Mouse (Mus musculus) fat pad, adult 2 months (tissue): ENCODE measurements around the gene Rasl10a.
"Not testable (repeated sequence)": the region's sequence is repeated elsewhere in the genome, so short reads cannot be mapped to it uniquely, and the experiment has no call there.

Experiments
- DNase-seq: peaks from one replicate; pipeline ENCODE4 v3.0.0-alpha.2; 2011; ENCODE audit warnings: low read depth, low spot score; ENCODE audit errors: extremely low read depth

Rasl10a gene

DNA sequence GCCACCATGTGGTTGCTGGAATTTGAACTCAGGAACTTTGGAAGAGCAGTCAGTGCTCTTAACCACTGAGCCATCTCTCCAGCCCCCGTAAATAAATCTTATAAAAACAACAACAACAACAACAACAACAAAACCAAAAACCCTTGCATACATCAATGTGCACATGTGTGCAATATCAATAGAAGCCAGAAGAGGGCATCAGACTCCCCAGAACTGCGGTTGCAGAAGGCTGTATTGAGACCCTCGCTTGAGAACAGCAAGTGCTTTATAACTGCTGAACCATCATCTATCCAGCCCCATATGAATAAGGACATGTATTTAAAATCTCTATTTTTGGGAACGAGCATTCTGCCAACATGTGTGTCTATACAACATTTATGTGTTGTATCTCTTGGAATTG, 17.0 kb downstream of the Rasl10a start:
- no peak for DNase-seq

DNA sequence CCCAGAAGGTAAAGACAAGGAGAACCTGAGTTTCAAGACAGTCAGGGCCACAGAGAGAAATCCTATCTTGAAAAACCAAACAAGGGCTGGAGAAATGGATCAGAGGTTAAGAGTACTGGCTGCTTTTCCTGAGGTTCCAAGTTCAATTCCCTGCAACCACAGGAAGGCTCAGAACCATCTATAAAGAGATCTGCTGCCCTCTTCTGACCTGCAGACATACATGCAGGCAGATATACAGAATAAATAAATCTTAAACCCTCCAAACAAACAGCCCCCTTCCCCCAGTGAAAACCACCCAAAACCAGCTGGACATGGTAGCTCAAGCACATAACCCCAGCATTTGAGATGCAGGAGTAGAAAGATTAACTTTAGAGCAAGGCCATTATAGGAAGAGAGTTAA, 17.8 kb downstream of the Rasl10a start:
- no peak for DNase-seq

DNA sequence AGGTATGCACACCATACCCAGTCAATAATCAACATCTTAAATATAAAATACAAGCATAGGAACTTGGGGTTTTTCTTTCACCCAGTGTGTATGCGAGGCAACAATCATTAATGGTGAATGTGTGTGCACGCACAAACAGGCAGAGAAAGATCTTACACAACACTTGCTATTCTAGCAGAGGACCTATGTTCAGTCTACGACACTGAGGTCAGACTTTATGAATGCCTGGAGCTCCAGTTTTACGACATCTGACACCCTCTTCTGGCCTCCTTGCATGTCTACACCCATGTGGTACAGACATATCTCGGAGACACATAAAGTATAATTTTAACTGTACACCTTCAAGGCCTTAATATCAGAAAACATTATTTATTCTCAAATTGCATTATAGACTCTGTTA, 18.9 kb downstream of the Rasl10a start:
- not testable (repeated sequence) for DNase-seq

DNA sequence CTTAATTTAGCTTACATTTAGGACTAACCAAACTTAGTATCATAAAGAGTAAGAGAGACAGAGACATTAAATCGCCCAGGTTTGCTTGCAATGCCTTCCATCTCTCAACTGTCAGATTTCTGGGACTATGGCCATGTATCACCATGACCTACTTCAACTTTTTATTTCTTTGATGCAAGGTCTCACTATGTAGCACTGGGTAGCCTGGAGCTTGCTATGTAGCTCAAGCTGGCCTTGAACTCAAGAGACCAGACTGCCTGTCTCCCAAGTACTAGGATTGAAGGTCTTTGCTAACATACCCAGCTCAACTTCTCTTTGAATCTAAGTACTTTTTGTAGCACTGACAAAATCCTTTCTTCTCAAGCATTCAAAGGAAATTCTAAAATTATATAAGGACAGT, 31.2 kb downstream of the Rasl10a start:
- DNase-seq, result no peak

DNA sequence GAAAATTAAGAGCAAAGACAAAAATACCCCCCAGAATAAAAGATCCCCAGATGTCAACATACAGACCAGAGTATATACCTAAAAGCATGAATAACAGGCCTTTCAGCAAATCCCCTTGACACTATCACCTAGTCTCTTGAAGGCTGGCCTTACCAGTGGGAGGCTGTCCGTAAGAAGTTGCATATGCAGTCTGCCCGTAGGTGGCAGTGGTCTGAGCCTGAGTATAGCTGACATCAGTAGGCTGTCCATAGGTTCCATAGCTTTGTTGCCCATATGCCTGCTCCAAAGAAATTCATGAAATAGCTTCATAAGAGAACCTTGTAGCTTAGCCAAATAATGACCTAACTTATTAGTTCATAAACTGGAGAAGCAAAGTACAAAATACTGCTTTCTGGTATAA, 33.8 kb downstream of the Rasl10a start:
- DNase-seq, result no peak

DNA sequence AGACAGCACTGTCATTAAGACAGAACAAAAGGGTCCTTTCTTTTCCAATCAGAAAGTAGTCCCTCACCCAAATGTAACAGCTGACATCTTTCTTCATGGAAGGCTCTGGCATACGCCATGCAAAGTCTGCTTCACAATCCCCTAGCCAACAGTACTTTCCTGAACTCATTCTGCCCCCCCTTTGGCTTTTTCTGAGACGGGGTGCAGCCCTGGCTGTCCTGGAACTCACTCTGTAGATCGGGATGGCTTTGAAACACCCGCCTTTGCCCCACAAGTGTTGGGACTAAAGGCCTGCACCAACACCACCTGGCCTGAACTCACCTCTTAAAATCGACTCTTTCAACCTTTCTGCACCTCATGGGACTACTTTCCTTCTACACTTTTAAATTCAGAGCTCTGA, 37.9 kb downstream of the Rasl10a start:
- no peak for DNase-seq

DNA sequence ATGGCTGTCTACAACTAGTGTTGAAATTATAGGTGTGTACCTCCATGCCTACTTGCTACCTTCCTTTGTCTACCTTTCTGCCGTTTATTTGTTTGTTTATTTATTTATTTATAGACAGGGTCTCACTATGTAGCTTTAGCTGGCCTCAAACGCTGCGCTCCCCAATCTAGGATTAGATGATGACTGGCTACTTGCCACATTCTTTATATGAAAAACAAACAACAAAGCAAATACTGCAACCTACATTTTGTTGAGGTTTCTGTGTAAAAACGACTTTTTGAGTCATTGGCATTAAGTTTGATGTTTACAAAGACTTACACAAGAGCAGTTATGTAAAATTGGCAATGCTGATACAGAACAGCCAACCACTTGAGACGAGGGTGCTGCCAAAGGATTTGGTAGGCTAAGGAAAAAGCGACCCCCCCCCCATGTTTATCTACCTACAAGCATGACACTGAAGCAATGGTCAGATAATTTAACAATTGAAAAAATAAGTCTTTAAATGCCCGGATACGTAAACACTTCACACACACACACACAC, 38.6 kb downstream of the Rasl10a start:
- no peak for DNase-seq

DNA sequence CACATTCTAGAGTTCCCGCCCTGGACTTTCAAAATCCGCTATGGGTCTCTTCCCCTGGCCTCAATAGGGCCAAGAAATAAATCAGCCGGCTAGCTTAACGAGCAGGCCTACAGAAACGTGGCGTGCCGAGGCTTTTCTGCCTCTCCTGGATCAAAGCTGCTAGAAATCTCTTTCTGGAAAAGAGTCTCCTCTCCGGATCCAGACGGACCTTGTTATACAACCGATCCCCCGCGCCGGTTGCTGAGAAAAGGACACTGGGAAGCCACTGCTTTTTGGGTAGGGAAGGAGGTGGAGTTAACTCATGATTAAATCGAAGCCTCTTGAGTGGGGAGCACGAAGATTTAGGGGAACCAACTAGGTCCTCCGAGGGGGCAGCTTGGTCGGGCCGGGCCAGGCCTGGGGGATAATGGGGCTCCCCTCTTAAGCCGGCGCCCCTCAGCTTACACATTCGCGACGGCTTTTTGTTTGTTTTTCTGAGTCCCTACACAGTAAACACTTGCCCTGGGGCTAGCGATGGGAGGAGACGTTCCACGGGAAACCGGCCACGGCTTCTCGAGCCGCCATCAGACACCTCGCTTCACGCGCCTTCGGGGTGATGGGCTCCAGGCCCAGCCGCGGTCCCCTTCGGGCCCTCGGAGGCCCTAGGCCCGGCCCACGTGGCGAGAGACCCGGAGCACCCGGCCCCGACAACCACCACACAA, 40.3 kb downstream of the Rasl10a start:
- no peak for DNase-seq

DNA sequence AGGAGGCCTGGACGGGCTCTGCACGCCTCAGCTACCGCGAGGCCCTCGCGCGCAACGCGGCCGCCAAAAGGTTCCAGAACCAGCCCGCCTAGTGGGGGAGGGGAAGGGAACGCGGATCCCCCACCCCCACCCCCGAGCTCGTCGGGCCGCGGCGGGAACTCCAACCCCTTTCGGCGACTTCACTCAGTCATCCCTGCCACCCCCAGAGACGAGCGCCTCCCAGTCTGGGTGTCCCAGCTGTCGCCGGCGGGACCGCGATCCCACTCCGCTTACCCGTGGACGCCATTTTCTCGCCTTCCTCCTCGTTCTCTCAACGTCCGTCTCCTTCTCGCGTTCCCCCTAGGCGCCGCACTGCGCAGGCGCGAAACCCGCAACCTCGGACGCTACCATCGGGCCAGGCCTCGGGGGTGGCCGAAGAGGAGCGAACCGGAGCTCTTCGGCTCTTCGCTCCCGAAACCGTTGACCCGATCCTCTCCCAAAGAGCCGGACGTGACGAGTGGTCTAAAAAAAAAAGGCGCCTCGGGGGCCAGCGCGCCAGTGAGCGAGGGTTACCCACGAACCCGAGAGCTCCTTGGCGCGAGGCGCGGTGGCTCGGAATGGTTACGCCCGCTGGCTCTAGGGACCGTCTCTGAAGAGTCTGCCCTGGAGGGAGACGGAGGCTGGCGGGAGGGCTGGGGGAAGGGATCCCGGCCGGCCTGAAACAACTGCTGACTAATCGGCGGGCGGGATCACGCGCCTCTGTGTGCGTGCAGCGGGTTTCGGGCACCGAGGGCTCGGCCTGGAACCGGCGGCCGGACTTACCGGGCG, 41.0 kb downstream of the Rasl10a start, which contains the start of the genes Rhbdd3 and Ewsr1:
Gene Rhbdd3 (plus strand): TSS at position 191 of the 807 bp plus-strand sequence.
Gene Ewsr1 (minus strand): TSS at position 531 of the 807 bp plus-strand sequence.
- no peak for DNase-seq

DNA sequence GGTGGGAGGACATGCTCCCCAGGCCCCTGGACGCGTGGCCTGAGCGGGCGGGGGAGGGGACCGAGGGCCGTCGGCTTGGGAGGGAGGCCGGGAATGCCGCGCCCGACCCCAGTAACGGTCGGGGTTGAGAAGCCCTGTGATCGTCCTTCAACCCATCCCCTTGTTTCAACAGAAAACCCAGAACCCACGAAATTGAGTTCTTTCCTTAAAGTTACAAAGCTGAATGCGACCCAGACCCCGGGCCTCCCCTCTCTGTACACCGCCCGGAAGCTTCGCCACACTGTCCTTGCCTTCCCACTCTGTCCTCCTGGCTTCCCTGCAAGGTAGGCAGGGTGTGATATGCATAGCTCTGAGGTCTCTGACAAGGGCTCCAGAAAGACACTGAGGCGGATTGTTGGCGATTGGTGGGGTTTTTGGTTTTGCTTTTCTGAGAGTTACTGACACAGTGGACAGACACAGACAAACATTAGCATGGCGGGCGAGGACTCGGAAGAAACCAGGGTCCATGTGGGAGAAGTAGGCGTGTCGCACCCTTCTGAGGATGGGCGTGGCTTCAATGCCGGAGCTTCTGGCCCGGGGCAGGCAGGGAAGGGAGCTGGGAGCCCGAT, 41.8 kb downstream of the Rasl10a start:
- DNase-seq, result no peak

DNA sequence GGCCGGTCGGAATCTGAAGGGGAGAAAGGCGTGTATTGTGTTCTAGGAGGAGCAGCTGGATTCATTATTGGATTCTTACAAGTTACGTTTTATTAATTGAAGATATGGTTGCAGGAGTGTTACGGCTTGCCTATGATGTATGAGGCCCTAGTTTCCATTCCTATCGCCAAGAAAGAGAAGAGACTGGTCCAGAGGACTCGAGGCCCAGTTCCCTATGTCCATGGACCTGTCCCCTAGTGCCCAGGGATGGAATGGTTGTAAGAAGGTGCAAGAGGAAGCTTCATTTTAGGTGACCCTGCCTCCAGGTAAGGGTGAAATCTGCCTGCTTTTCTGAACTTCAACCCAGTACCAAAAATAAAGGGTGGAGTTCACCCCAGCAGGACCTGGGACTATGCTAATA, 42.4 kb downstream of the Rasl10a start:
- no peak for DNase-seq

DNA sequence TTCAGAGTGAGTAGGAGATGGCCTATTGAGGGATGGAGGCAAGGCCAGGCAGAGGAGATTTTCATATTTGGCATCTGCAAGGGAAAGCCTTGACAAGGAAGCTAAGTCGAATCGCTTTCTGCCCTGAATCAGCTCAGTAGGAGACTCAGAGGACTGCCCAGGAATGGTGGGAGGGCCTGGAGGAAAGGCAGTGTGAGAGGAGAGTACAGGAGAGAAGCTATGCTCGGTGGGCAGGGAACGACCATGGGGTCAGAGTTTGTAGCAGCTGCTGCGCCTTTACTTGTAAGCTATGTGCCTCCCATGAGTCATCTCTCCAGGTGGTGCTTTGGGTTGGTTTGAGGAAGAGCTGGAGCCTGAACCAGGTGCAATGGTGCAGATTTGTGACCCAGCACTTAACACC, 42.9 kb downstream of the Rasl10a start:
- DNase-seq, result no peak

DNA sequence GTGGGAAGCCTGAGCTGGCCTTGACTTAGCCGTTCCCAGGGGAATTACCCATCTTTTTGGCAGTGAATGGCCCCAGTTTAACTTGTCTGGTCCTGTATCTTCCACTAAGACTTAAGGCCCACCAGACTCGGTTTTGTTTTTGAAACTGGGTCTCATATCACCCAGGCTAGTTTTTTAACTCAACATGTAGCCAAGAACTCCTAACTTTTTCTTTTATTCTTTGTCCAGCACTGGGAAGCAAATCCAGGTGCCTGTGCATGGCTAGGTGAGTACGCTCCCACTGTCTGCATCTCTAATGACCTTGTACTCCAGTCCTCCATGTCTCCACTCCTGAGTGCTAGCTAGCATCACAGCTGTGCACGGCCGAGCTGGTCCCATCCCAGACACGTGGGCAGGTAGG, 43.7 kb downstream of the Rasl10a start:
- no peak for DNase-seq

DNA sequence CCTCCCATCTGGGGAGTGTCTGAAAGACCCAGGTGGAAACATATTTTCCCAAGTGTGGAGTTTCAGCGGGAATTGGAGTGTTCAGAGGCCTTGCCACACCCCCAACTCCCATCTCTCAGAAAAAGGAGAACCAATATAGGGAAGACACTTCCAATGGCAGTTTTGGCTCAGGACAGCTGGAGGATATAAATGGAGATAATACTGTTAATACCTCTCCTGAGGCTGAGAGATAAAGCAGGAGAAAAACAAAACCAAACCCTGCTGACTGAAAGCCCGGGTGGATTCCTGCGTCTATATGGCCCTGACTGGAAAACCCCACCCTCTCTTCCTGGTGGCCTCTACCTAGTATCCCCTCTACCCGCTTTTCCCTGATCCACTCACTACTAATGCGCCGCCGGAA, 44.5 kb downstream of the Rasl10a start:
- no peak for DNase-seq

DNA sequence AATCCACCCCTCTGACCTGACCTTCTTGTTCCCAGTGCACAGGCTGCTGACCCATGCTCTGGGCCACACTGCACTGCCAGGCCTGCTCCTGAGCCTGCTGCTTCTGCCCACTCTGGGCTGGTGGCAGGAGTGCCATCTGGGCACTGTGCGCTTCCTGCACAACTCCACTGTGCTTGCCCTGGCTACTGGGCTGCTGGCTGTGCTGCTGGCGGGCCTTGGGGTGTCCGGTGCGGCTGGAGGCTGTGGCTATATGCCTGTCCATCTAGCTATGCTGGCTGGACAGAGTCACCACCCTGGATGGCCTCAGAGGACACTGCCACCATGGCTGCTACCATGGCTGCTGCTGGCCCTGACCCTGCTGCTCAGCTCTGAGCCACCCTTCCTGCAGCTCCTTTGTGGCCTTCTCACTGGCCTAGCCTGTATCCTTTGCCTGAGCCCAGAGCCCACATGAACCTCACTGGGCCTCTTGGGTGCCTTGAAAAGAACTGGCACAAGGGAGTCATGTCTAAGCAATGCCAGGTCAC, 46.1 kb downstream of the Rasl10a start:
- DNase-seq, result no peak

DNA sequence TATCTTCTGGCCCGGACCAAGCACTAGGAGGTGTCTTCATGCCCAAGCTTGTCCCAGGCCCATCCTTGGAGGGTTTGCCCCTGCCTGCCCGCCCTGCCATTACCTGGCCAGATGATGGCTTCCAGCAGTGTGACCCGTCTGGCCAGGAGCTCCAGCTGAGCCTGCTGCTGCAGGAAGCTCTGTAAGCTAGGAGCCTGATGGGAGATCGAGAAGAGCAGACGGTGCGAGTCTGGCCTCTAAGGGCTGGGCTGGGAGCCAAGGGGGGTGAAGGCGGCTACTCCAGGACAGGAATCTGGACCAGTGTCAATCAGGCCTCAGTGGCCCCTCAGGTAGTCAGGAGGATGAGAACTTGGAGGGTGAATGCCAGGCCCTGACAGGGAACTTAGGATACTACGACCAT, 51.5 kb downstream of the Rasl10a start:
- DNase-seq, result no peak
